Mouse (Mus musculus): ENCODE results near the gene Dio2. TPM values are rescaled to one million over a fixed set of nuclear protein-coding genes. Genes with fewer than 3 reads are reported as not detected.

Gene Dio2
- 2.1 TPM for polyA plus RNA-seq (2014; fragmentation: Illumina TruSeq; extraction: RNeasy Lipid Tissue Mini Kit (QIAGEN cat#74804); ENCODE audit: low read depth, low replicate concordance)

DNA sequence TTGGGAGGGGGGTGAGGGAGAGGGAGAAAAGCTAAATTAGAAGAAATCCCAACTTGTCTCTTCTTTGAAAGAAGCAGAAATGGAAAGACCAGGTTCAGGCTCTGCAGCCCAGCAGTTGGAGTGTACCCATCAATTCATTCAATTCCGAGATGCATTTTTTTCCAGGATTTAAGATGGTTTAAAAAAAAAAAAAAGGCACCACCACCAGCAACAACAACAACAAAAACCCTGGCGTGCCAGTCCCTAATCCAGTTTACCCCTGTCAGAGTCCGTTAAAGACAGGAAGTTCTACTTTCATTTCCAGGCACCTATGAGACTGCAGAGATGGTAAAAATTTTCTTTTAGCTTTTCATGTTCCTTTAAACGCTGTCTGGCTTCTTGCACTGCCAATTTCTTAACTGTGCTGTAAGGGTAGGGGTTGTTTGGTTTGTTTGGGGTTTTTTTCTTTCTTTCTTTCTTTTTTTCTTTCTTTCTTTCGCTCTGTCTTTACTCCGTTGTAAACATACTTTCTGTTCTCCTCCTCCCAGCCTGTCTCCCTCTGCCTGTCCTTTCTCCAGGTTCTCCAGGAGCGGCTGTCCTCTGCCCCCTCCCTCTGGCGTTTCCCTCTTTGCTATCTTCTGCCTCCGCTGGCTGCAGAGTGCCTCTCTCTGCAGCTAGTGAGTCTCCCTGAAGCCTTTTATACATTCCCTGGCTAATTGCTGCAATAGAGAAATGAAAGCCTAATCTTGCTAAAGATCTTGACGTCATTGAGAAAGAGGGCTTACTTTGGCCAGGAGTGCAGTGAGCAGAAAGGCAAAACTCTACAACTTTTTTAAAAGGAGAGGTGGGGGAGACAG is at the start of gene Dio2:
TSS of gene Dio2 (minus strand) at position 51 of the 836 bp plus-strand sequence.

Measured in heart, adult 10 weeks (tissue).